Mouse (Mus musculus) layer of hippocampus, adult 9-11 months (tissue): ENCODE results near the gene Fkbp14.

Experiments used
- DNase-seq: peaks from one replicate; pipeline ENCODE4 v3.0.0; 2022

Gene Fkbp14

GRCm38 (mm10) chr6:54587683-54588082 is 9.4 kb downstream of the Fkbp14 start:
- DNase-seq = no peak

GRCm38 (mm10) chr6:54586911-54587310 is 10.2 kb downstream of the Fkbp14 start:
- DNase-seq = no peak

DNA sequence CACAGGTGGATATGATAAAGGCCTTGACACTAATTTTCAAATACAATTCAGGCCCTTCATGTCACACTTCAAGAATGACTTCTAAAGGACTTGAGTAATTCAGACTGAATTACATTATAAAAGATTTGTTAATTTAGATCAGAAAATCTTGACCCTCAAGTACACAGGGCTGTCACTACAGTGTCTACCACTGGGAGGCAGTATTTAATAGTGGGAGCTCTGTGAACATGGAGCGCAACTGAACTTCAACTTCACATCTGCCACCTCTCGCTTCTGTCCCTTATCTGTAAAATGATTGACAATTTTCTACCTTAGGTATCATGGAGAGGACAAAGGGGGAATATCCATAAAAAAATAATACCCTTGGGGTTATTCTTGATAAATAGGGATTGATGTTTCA is 10.9 kb downstream of the Fkbp14 start:
- DNase-seq = peak; percentile 34

- DNase-seq = no peak
Observed at GRCm38 (mm10) chr6:54573218-54573955, 23.7 kb downstream of the Fkbp14 start.

GRCm38 (mm10) chr6:54569776-54570175 is 27.3 kb downstream of the Fkbp14 start:
- DNase-seq = no peak

- DNase-seq = no peak
Observed at GRCm38 (mm10) chr6:54566546-54566919, 30.6 kb downstream of the Fkbp14 start.

- DNase-seq = peak; percentile 81
Observed at GRCm38 (mm10) chr6:54565665-54566545, 31.2 kb downstream of the Fkbp14 start, which contains the start of gene Scrn1. TSS of gene Scrn1 (minus strand) at chr6:54566489.

DNA sequence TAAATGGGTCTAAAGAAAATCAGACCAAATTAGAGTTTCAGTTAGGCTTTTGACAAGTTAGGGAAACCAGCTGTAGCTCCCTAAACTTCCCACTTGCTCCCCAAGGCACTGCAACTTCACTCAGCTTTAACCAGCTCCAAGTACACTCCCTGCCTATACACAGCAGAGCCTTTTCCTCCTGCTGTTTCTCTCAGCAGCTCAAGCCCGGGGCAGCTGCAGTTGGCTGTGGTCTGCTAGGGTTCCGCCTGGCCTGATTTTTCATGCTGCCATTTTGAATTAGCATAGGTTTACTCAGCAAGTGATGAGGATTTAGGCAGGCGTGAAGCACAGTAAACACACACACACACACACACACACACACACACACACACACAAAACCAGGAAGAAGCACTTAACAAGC is 32.1 kb downstream of the Fkbp14 start:
- peak; percentile 13 for DNase-seq

DNA sequence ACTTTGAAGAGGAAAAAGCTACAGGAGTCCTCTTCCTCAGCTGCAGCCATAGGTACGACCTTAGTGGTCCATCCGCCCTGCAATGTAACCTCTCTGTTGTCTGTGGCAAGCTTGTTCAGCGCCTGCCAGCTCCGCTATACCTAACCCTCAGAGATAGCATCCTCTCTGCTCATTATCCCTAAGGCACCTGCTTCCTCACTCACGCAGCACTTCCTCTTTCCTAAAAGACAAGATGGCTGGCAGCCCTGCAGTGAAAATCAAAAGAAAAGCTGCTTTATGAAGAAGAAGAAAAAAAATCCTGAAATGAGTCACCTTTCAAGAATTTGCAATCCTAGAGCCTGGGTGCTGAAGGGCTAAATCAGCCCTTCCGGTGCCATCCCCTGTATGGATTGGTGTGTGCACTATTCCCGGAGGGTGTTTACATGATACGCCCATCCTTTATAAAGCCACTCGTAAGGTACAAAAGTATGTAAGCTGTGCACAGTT is 32.6 kb downstream of the Fkbp14 start:
- no peak for DNase-seq

DNA sequence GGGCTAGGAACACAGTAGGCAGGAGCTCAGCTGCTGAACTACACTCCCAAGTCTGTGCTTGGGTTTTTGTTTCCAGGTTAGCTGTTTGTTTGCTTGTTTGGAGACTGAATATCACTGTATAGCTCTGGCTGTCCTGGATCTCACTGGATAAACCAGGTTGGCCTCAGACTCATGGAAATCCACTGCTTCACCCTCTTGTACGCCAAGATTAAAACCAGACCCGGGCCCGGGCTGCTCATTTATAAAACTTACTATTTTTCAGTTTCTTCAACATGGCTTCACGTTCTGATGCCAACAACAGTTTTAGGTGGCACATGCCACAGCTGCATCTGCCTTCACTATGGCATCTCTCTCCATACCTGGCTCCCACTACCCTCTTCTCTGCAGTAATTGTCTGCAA is 33.5 kb downstream of the Fkbp14 start:
- DNase-seq = no peak

DNA sequence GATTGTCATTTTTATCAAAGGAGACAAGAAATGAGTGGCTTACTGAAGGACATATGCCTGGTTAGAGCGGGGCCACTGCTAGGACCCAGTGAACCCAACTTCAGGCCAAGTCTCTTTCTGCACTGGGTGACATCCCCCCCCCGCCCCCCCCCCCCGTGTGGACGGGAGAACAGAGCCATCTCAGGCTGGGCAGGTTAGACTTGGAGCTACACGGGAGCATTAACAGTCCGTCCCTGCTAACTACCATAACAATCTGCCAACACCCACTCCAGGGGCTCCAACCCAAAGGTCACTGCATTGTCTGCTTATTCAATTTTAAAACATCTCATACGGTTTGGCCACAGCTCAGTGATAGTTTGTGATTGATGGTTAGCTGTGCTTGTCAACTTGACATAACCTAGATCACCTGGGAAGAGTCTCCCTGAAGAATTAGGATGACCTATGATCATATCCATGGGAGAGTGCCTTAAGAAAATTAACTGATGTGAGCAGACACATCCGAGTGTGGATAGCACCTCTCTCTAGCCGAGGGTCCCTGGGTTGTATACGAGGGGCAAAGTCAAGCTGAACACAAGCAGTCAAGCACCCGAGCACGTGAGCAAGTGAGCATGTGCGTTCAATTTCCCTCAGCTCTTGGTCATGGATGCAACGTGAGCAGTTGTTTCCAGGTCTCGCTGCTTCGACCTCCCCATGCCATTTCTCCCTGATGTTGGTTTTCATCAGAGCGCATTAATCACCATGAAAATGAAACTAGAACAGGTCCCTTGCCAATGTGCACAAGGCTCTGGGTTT is 34.9 kb downstream of the Fkbp14 start:
- DNase-seq = no peak

DNA sequence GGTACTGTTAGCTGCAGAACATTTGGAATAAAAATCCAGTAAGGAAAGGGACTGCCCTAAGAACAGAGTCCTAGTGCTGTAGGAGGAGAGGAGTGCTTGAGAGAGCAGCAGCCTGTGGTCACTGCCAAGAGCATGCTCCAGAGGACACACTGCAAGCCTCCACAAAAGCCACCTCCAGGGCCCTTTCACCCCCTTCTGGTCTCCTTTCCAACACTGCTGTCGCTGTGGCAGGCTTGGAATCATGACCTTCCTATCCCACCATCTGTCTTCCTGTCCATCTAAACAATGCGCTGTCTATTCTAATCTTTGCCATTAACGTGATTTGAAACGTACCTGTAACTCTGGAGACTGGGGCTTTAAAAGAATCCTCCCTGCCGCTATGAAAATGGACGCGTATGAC is 38.6 kb downstream of the Fkbp14 start:
- no peak for DNase-seq

GRCm38 (mm10) chr6:54557671-54558070 is 39.4 kb downstream of the Fkbp14 start:
- DNase-seq = no peak

DNA sequence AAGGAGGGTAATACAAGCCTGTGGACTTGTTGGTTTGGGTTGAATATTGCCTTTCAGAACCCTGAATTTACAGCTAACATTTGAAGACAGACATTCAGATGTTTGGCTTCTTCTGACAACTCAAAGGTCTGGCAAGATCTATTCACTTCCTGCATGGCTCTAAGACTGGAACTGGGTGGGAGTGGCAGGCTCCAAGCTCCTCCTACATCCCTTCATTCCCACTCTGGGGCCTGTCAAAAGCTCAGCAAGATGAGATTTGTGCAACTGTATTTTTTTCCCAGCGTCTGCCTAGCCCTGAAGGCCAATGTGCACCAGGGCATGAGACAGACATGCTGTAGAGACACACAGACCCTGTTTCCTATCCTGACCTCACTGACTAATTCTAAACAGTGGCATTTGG is 41.3 kb downstream of the Fkbp14 start:
- DNase-seq = no peak

DNA sequence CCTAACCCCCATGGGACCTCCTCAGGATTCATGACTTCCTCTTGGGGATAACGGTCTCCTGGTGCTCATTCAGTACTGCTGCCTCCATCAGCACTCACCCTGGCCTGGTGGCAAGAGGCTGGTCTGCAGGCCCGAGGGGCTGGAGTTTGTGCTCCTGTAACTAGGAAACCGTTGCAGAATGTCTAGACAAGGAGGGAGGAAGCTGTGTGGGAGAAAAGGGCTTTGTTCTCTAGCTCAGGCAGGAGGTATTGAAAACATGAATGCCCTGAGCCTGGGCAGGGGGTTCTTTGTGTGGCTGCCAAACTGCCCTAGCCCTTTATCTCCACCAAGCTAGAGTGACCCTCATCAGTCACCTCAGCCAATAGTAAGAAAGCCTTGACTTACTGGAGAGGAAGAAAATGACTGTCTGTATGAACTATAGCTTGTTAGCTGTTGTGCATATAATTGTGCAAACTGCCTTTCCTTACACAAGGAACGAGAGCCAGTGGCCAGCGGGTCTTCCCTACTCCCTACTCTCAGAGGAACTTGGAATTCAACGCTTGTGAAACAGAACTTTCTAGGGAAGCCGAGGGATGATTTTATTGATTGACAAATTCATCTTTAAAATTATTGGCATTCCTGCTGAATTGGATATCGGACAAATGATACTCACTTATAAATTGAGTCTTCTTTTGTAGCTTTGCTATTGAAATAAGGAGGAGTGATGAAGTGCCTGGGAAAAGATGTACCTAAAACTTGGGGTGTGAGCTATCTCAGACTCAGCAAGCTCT is 42.6 kb downstream of the Fkbp14 start:
- no peak for DNase-seq

GRCm38 (mm10) chr6:54553632-54554031 is 43.5 kb downstream of the Fkbp14 start:
- no peak for DNase-seq

DNA sequence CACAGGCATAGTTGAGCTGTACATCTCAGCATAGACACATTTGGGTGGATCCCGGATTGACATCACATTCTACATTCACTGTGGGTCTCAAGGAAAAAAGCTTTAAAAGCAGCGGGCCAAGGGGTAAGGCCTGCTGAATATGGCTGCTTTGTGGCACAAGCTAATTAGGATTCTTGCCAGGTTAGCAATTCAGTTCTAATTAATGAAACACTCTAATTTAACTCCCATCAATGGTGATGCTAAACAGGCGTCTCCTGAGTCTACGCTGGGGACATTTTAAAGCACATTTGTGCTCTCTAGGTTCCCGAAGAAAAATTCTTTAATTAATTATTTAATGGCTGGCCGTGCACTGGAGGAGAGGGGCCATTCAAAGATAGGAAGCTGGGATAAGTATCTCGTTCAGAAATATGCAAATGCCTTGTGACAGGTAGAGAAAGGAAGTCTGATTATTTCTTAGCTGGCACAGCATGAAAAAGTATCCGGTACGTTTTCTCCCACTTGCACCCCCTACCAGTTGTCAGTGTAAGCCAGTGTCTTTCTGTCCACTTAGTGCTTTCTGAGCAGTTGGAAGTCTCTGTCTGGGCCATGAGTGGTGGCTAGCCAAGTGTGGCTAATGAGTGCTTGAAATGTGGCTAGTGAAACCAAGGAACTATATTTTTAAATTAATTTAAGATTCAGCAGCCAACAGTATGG is 44.2 kb downstream of the Fkbp14 start:
- no peak for DNase-seq

DNA sequence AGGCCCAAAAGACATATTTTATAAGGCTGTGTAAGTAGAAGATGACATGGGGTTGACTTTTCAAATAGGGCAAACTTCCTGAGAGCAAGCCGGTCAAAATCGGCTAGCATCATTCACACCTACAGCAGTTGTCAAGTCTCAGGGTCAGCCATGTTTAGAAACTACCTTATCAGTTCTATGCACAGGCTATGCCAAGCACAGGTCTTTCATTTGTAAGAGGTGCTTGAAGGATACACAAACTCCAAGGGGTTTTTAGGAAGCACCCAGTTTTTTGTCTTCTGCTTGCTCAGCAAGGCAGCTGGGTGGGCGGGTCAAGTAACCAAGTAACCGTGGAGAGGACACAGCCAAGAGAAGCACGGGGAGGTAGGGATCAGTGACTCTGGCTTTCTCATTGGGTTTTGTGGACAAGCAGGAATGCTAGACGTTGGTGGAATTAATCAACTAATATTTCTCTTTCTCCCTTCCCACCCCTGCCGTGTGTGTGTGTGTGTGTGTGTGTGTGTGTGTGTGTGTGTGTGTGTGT is 46.2 kb downstream of the Fkbp14 start:
- DNase-seq = no peak

DNA sequence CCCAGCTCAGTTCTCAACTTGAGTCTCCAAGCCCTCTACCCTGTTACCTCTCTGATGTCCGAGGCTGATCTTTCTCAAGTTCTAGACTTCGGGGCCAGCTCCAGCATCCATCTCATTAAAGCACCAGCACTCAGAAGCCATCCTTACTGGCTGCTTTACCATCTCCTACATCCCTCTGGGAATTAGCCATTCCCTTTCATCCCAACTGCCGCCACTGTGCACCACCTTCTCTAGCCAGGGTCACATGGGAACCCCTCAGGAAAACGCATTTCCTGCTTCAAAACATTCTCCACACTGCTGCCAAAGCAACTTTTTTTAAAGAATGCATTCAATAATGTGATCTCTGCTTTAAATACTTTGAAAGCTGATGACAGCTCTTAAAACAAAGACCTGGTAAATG is 47.8 kb downstream of the Fkbp14 start:
- DNase-seq = no peak

DNA sequence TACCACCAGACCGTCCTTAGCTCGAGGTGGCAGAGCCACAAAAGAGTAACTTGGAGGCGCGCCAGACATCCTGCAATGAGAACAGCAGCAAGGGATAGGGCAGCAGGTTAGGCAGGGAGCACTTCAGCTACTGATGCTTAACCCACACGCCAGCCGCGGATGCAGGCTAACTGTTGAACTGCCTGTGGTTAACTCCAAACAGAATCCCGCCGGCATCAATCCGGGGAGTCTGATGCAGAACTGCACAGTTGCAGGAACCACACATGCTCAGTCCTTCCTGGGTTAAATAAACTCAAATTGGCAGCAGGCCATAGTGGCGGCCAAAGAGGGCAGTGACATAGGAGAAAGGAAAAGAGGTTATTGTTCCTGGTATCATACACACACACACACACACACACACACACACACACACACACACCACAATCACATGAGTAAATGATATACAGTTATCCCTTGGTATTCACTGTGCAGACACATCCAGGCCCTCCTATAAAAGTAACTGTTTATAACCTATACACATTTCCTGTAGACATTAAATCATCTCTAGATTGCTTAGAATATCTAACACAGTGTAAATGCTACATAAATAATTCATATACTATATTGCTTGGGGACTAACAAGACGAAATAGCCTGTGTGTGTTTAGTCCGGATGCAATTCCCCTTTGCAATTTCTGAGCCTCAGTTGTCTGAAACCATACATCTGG is 48.6 kb downstream of the Fkbp14 start:
- DNase-seq = no peak

DNA sequence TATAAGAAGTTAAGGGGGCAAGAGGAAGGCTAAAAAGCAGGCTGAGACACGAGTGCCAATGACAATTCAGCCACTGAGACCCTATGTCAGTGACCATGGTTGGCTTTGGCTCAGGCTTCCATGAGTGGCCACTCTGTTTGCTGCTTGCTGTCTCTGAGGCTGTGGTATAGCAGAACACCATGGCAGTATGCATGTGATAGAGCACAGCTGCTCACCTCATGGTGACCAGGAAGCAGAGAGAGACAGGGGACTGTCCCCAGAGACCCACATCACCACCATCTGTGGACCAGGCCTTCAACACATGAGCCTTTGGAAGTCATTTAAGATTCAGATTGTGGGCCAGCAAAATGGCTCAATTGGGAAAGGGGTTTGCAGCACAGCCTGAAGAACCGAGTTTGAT is 53.5 kb downstream of the Fkbp14 start:
- DNase-seq = no peak
